Mouse (Mus musculus) effector memory CD4-positive, alpha-beta T cell, adult 7 months (primary cell): ENCODE measurements around the gene Cdk5r1. TPM values are rescaled to one million over a fixed set of nuclear protein-coding genes. Genes with fewer than 3 reads are reported as not detected.

Experiments
- polyA plus RNA-seq: library from polyadenylated mRNA; unstranded; fragments of 100-300 nt; shearing (Covaris generic); gene quantifications from one replicate; pipeline ENCODE4 v1.2.1, GENCODE M21; 2017

Gene Cdk5r1
- 1.8 TPM for polyA plus RNA-seq

GRCm38 (mm10) chr11:80476222-80477189 is at the start of gene Cdk5r1:
TSS of gene Cdk5r1 (plus strand) at chr11:80477023.

DNA sequence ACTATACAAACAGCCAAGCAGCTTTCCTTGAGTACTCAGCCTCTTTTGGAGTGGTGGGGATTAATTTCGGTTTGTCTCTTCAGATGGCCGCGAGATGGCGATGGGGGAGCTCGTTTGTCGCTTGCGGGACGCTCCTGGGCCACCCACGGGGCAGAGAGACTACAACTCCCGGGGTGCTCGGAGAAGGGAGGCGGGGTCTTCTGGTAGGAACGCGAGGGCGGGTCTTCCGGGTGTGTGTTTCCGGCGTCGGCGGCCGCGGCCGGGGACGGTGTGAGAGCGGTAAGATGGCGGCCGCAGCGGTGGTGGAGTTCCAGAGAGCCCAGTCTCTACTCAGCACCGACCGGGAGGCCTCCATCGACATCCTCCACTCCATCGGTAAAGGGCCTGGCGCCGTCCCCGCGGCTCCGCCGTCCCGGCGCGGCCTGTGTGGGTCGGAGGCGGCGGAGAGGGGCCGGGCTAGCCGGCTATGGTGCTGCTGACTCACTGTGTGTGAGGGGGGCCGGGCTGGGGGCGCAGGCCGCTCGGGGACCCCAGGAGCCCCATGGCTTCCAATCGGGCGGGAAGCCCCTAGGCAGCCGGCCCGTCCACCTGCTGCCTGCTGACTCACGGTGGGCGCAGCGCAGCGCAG is 48.3 kb upstream of the Cdk5r1 start, which contains the start of gene Psmd11:
Gene Psmd11, plus strand, starts transcription at position 235 of the 628 bp plus-strand sequence.

Other genes with a start within 250 kb of the Cdk5r1 start
- gene Rhbdl3, start 176.1 kb upstream of the Cdk5r1 start, polyA plus RNA-seq = 4.9 TPM
- gene 5730455P16Rik, start 99.0 kb upstream of the Cdk5r1 start, polyA plus RNA-seq = 8.5 TPM
- gene Zfp207, start 93.7 kb upstream of the Cdk5r1 start, polyA plus RNA-seq = 195 TPM
- 132 TPM for gene Psmd11, start 48.4 kb upstream of the Cdk5r1 start, polyA plus RNA-seq